Mouse (Mus musculus): Measurements from ENCODE around the gene Ppp4r4.

DNA sequence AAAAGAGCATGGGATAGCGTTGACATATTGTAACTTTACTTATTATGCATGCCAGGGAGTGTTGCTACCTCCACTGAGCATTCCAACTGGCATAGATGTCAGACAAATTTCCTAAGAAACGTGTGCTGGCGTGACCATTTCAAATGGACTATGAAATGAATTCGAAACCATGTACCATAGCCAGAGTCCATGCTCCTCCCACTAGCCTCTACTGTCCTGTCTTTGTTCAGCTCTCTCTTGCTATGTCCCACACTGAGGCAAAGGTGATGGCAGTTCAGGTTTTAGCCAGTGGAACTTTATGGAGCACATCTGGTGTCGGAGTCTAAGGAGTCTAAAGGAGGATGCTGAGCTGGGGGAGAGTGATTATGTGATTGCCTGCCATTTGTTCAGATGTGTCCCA, 128.0 kb downstream of the Ppp4r4 start:
- TF ChIP-seq CTCF (IDR thresholded peaks at IDR 0.05) (no peak), EP300 (IDR thresholded peaks at IDR 0.05) (no peak)
